Mouse (Mus musculus): ENCODE results near the gene Gaa. TPM values are rescaled to one million over a fixed set of nuclear protein-coding genes. Genes with fewer than 3 reads are reported as not detected.
"Not testable (repeated sequence)": the region's sequence is repeated elsewhere in the genome, so short reads cannot be mapped to it uniquely, and the experiment has no call there.

The Gaa gene
- total and polyA plus RNA-seq, 3 experiments = 19.6 to 105 (median 93.2) TPM

GRCm38 (mm10) chr11:119238305-119238721 is 29.4 kb upstream of the Gaa start (continued):
- no peak for TF ChIP-seq E2F4 (IDR thresholded peaks at IDR 0.05; ENCODE audit: insufficient replicate concordance, low read depth, low read length)
- TF ChIP-seq BHLHE40 (IDR thresholded peaks at IDR 0.05; ENCODE audit: low read depth, low read length) = peak; percentile 53; the same call in 1 of the 2 replicates
- no peak for TF ChIP-seq ZC3H11A (IDR thresholded peaks at IDR 0.05; ENCODE audit: low read depth, low read length)
- TF ChIP-seq SIN3A (IDR thresholded peaks at IDR 0.05; ENCODE audit: low read length) = 0 out of 2 replicates have a peak, but pooled peaks have one; percentile 7
- no peak for TF ChIP-seq JUN (IDR thresholded peaks at IDR 0.05; ENCODE audit: insufficient read depth, low read depth, low read length)
- TF ChIP-seq CTCF (conservative IDR thresholded peaks at IDR 0.05 in 1 of 2, IDR thresholded peaks at IDR 0.05 in 1 of 2; ENCODE audit: low read depth in 2 of 2, low read length in 2 of 2) = no peak
- no peak for TF ChIP-seq ZKSCAN1 (IDR thresholded peaks at IDR 0.05; ENCODE audit: borderline replicate concordance, low read depth, low read length)
- no peak for TF ChIP-seq GABPA (IDR thresholded peaks at IDR 0.05; ENCODE audit: insufficient replicate concordance, low read depth, low read length)
- TF ChIP-seq USF1 (IDR thresholded peaks at IDR 0.05; ENCODE audit: low read depth, low read length) = no peak

- Histone ChIP-seq H3K36me3 (replicated peaks in 1 of 2; ENCODE audit: control insufficient read depth in 1 of 2, insufficient read depth in 1 of 2, low read length in 1 of 2) (no peaks in the 10 kb centered on the region), H3K27ac (ENCODE audit: insufficient read depth, low read depth) (no peak overlapping the region), H3K9ac (ENCODE audit: insufficient read depth, low read depth) (no peak overlapping the region), H3K4me1 (ENCODE audit: control insufficient read depth in 1 of 2, insufficient read depth in 2 of 2) (peaks cover 13 to 23% of the 10 kb centered on the region in 2 experiments), H3K4me3 (replicated peaks in 1 of 3; ENCODE audit: low read depth in 2 of 3, low read length in 2 of 3, poor library complexity in 1 of 3) (no peak overlapping the region), H3K9me3 (replicated peaks; ENCODE audit: low read length) (peaks cover 11% of the 10 kb centered on the region), H3K79me2 (replicated peaks; ENCODE audit: control insufficient read depth, extremely low read depth, insufficient read depth, poor library complexity, severe bottlenecking) (no peaks in the 10 kb centered on the region), H3K4me2 (ENCODE audit: insufficient read depth, low read depth, poor library complexity, severe bottlenecking) (no peak overlapping the region), H3K27me3 (replicated peaks) (peaks cover 62% of the 10 kb centered on the region)
- DNase-seq (ENCODE audit: extremely low read depth) = no peak
- dilution Hi-C loops (cut with MboI; ENCODE audit: extremely low pct_ligation_motif_present, extremely low pct_unique_long_range_greater_than_20kb, low sequenced_read_pairs) = no loop called here
- no peak for TF ChIP-seq CTCF (conservative IDR thresholded peaks at IDR 0.05 in 1 of 2, IDR thresholded peaks at IDR 0.05 in 1 of 2; ENCODE audit: low read depth in 2 of 2, low read length in 2 of 2)
- no peak for TF ChIP-seq ZKSCAN1 (IDR thresholded peaks at IDR 0.05; ENCODE audit: borderline replicate concordance, low read depth, low read length)
- in situ Hi-C loops (cut with MboI; ENCODE audit: low pct_ligation_motif_present, low pct_unique_long_range_greater_than_20kb, low sequenced_read_pairs) = no loop called here
Measured at GRCm38 (mm10) chr11:119239480-119239879, 28.2 kb upstream of the Gaa start.

GRCm38 (mm10) chr11:119245543-119245942 is 22.1 kb upstream of the Gaa start:
- peaks cover 66% of the 10 kb centered on the region for H3K27me3 ChIP-seq (replicated peaks)
- DNase-seq (ENCODE audit: extremely low read depth); dilution Hi-C loops (cut with MboI; ENCODE audit: extremely low pct_ligation_motif_present, extremely low pct_unique_long_range_greater_than_20kb, low sequenced_read_pairs); H3K36me3 ChIP-seq (replicated peaks in 1 of 2; ENCODE audit: control insufficient read depth in 1 of 2, insufficient read depth in 1 of 2, low read length in 1 of 2); H3K9me3 ChIP-seq (replicated peaks; ENCODE audit: low read length); H3K4me3 ChIP-seq (replicated peaks in 1 of 3; ENCODE audit: low read depth in 2 of 3, low read length in 2 of 3, poor library complexity in 1 of 3); H3K27ac ChIP-seq (ENCODE audit: insufficient read depth, low read depth); H3K4me2 ChIP-seq (ENCODE audit: insufficient read depth, low read depth, poor library complexity, severe bottlenecking); H3K9ac ChIP-seq (ENCODE audit: insufficient read depth, low read depth); H3K4me1 ChIP-seq (ENCODE audit: control insufficient read depth in 1 of 2, insufficient read depth in 2 of 2); H3K79me2 ChIP-seq (replicated peaks; ENCODE audit: control insufficient read depth, extremely low read depth, insufficient read depth, poor library complexity, severe bottlenecking): not testable (repeated sequence)
- in situ Hi-C loops (cut with MboI; ENCODE audit: low pct_ligation_motif_present, low pct_unique_long_range_greater_than_20kb, low sequenced_read_pairs) = loop anchor here (5.0 kb wide), 1 partner anchor 48 kb away; no protein-coding TSS in a partner anchor
- TF ChIP-seq ZNF384 (IDR thresholded peaks at IDR 0.05; ENCODE audit: low read depth, low read length) = peak; percentile 53; the same call in 1 of the 2 replicates

- peaks cover 4% of the 10 kb centered on the region for H3K9me3 ChIP-seq (replicated peaks; ENCODE audit: low read length)
- no peak overlapping the region for H3K4me3 ChIP-seq (replicated peaks in 1 of 3; ENCODE audit: low read depth in 2 of 3, low read length in 2 of 3, poor library complexity in 1 of 3)
- no peaks in the 10 kb centered on the region for H3K79me2 ChIP-seq (replicated peaks; ENCODE audit: control insufficient read depth, extremely low read depth, insufficient read depth, poor library complexity, severe bottlenecking)
- H3K27ac ChIP-seq (ENCODE audit: insufficient read depth, low read depth) = no peak overlapping the region
- no peak overlapping the region for H3K4me2 ChIP-seq (ENCODE audit: insufficient read depth, low read depth, poor library complexity, severe bottlenecking)
- peaks cover 67% of the 10 kb centered on the region for H3K27me3 ChIP-seq (replicated peaks)
- peak; percentile 73 for DNase-seq (ENCODE audit: extremely low read depth)
- TF ChIP-seq RAD21 (IDR thresholded peaks at IDR 0.05; ENCODE audit: low read depth, low read length) (peak; percentile 39), CTCF (conservative IDR thresholded peaks at IDR 0.05 in 1 of 2, IDR thresholded peaks at IDR 0.05 in 1 of 2; ENCODE audit: low read depth in 2 of 2, low read length in 2 of 2) (peak; percentile 53 to 80; a peak in 3 of 4 replicates), SIN3A (IDR thresholded peaks at IDR 0.05; ENCODE audit: low read length) (no peak), SMC3 (IDR thresholded peaks at IDR 0.05; ENCODE audit: low read depth, low read length) (peak; percentile 63)
- H3K4me1 ChIP-seq (ENCODE audit: control insufficient read depth in 1 of 2, insufficient read depth in 2 of 2) = peaks cover 3 to 4% of the 10 kb centered on the region in 2 experiments; a peak in 3 of 4 replicates
- dilution Hi-C loops (cut with MboI; ENCODE audit: extremely low pct_ligation_motif_present, extremely low pct_unique_long_range_greater_than_20kb, low sequenced_read_pairs) (no loop called here), in situ Hi-C loops (cut with MboI; ENCODE audit: low pct_ligation_motif_present, low pct_unique_long_range_greater_than_20kb, low sequenced_read_pairs) (loop anchor here (5.0 kb wide), 1 partner anchor 52 kb away; no protein-coding TSS in a partner anchor)
- H3K36me3 ChIP-seq (replicated peaks in 1 of 2; ENCODE audit: control insufficient read depth in 1 of 2, insufficient read depth in 1 of 2, low read length in 1 of 2) = no peaks in the 10 kb centered on the region
- H3K9ac ChIP-seq (ENCODE audit: insufficient read depth, low read depth) = no peak overlapping the region
Measured at GRCm38 (mm10) chr11:119249011-119249410, 18.7 kb upstream of the Gaa start.

Measured in CH12.LX (cell line).